Comparison of ENCODE assay signal across 19 mouse cellular contexts in the genomic region with DNA sequence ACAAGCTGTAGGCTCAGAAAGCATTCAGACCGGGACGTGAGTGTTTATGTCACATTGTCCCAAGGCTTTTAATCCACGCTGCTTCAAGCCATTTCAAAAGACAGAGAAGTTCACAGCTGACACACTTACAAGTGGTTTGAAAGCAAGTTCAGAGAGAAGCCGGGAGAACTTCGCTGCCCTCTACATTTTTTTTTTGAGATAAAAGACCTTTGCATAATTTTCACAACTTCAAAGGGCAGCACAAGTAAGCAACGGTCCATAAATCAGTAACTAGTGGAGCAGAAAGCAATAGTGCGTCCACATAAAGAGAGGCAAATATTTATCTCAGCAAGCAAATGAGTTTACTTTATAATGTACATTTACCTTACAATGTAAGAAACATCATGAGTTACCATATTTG. TPM values are rescaled to one million over a fixed set of nuclear protein-coding genes. Genes with fewer than 3 reads are reported as not detected.
DNase-seq lines count a peak whose midpoint lies in the region; ATAC-seq lines count a peak whose summit lies in the region.
"Had no signal": no experiment of that assay in that cellular context is flagged by ENCODE, and none has a peak within 500 bp of the region (broad histone marks: within the 10 kb centered on the region; RNA-seq: fewer than 3 reads in every experiment).

No protein-coding gene starts in this region.

- H3K27ac ChIP-seq in heart, embryonic 14.5 days (replicated peaks in 1 of 2; ENCODE audit: control insufficient read depth in 1 of 2, insufficient read depth in 1 of 2, low read depth in 2 of 2, low read length in 2 of 2): peak overlapping the region; percentile 67 to 74
- H3K27ac ChIP-seq in limb, embryonic 15.5 days: 0 out of 2 replicates have a peak overlapping the region, but pooled peaks have one; percentile 22
- H3K27ac ChIP-seq in limb, embryonic 10.5 days: no peak overlapping the region
- peak overlapping the region; percentile 61; the same call in 1 of the 2 replicates for H3K27ac ChIP-seq in intestine, embryonic 15.5 days
- 0 out of 2 replicates have a peak overlapping the region, but pooled peaks have one; percentile 9 for H3K27ac ChIP-seq in liver, embryonic 15.5 days (replicated peaks)
- H3K27ac ChIP-seq: embryonic facial prominence, embryonic 12.5 days; gastrocnemius, adult 2 months; layer of hippocampus, adult 2 months had no signal

- no peaks in the 10 kb centered on the region for H3K27me3 ChIP-seq in heart, embryonic 14.5 days (ENCODE audit: control insufficient read depth, insufficient read depth, low read length)
- H3K27me3 ChIP-seq in limb, embryonic 15.5 days: no peaks in the 10 kb centered on the region
- H3K27me3 ChIP-seq in limb, embryonic 10.5 days (ENCODE audit: low read depth, poor library complexity, severe bottlenecking): no peaks in the 10 kb centered on the region
- no peaks in the 10 kb centered on the region for H3K27me3 ChIP-seq in intestine, embryonic 15.5 days (replicated peaks)
- no peaks in the 10 kb centered on the region for H3K27me3 ChIP-seq in liver, embryonic 15.5 days
- H3K27me3 ChIP-seq: embryonic facial prominence, embryonic 12.5 days; hindbrain, embryonic 12.5 days had no signal

- no peaks in the 10 kb centered on the region for H3K9me3 ChIP-seq in heart, embryonic 14.5 days (ENCODE audit: control insufficient read depth, low read length)
- H3K9me3 ChIP-seq in limb, embryonic 15.5 days: no peaks in the 10 kb centered on the region
- no peaks in the 10 kb centered on the region for H3K9me3 ChIP-seq in limb, embryonic 10.5 days (replicated peaks)
- no peaks in the 10 kb centered on the region for H3K9me3 ChIP-seq in intestine, embryonic 15.5 days
- no peaks in the 10 kb centered on the region for H3K9me3 ChIP-seq in liver, embryonic 15.5 days (replicated peaks)
- H3K9me3 ChIP-seq: embryonic facial prominence, embryonic 12.5 days; hindbrain, embryonic 12.5 days had no signal

- H3K9ac ChIP-seq in heart, embryonic 14.5 days (ENCODE audit: low read length): peak overlapping the region; percentile 36; the same call in 1 of the 2 replicates
- no peak overlapping the region for H3K9ac ChIP-seq in limb, embryonic 15.5 days
- no peak overlapping the region for H3K9ac ChIP-seq in intestine, embryonic 15.5 days
- no peak overlapping the region for H3K9ac ChIP-seq in liver, embryonic 15.5 days
- H3K9ac ChIP-seq: embryonic facial prominence, embryonic 12.5 days; forebrain, postnatal 0 days; hindbrain, embryonic 12.5 days had no signal

- no peak for DNase-seq in heart, adult 8-10 months (ENCODE audit: low spot score)
- DNase-seq in limb, embryonic 10.5 days (ENCODE audit: low spot score): no peak
- no peak for DNase-seq in adrenal gland, postnatal 25 days
- DNase-seq: adrenal gland, postnatal 14 days; cerebellum, adult 2 months; forebrain, postnatal 0 days; gastrocnemius, adult 2 months; left cerebral cortex, postnatal 4 days; lung, postnatal 14 days; right cerebral cortex, adult 18-20 months; thymus, adult 2 months had no signal

- WGBS in heart, embryonic 14.5 days: 38% methylated on average over 7 of the region's 7 CpGs
- 31% methylated on average over 7 of the region's 7 CpGs for WGBS in limb, embryonic 15.5 days
- 18% methylated on average over 7 of the region's 7 CpGs for WGBS in limb, embryonic 10.5 days
- 16% methylated on average over 7 of the region's 7 CpGs for WGBS in intestine, embryonic 15.5 days
- WGBS in liver, embryonic 15.5 days (ENCODE audit: insufficient replicate concordance): 51% methylated on average over 7 of the region's 7 CpGs

- ATAC-seq in heart, embryonic 14.5 days (ENCODE audit: insufficient number of reproducible peaks, insufficient read depth, low FRiP score, low read depth): no peak
- ATAC-seq in limb, embryonic 15.5 days (ENCODE audit: insufficient number of reproducible peaks, low FRiP score, low TSS enrichment, low read depth): no peak
- ATAC-seq in intestine, embryonic 15.5 days: peak; percentile 32; the same call in 1 of the 2 replicates
- ATAC-seq in liver, embryonic 15.5 days (ENCODE audit: insufficient read depth): no peak
- ATAC-seq: forebrain, postnatal 0 days; inflammation-experienced regulatory T-cells, adult 6 months had no signal

- H3K36me3 ChIP-seq in heart, embryonic 14.5 days (ENCODE audit: control insufficient read depth, insufficient read depth, low read length): no peaks in the 10 kb centered on the region
- H3K36me3 ChIP-seq in limb, embryonic 15.5 days: no peaks in the 10 kb centered on the region
- H3K36me3 ChIP-seq in limb, embryonic 10.5 days: no peaks in the 10 kb centered on the region
- H3K36me3 ChIP-seq in intestine, embryonic 15.5 days: no peaks in the 10 kb centered on the region
- H3K36me3 ChIP-seq in liver, embryonic 15.5 days (replicated peaks): no peaks in the 10 kb centered on the region
- H3K36me3 ChIP-seq: embryonic facial prominence, embryonic 12.5 days; hindbrain, embryonic 12.5 days had no signal

- peaks cover 20 to 50% of the 10 kb centered on the region in 2 experiments for H3K4me1 ChIP-seq in heart, embryonic 14.5 days (ENCODE audit: control insufficient read depth in 2 of 2, insufficient read depth in 2 of 2, low read length in 2 of 2)
- peaks cover 7% of the 10 kb centered on the region for H3K4me1 ChIP-seq in limb, embryonic 15.5 days
- peaks cover 30% of the 10 kb centered on the region for H3K4me1 ChIP-seq in limb, embryonic 10.5 days
- H3K4me1 ChIP-seq in intestine, embryonic 15.5 days (replicated peaks): peaks cover 13% of the 10 kb centered on the region; the same call in 1 of the 2 replicates
- H3K4me1 ChIP-seq in liver, embryonic 15.5 days (replicated peaks): no peaks in the 10 kb centered on the region; the same call in 1 of the 2 replicates

- no peak overlapping the region for H3K4me3 ChIP-seq in heart, embryonic 14.5 days (ENCODE audit: control insufficient read depth in 1 of 2, insufficient read depth in 1 of 2, low read depth in 1 of 2, low read length in 2 of 2)
- H3K4me3 ChIP-seq in limb, embryonic 15.5 days: no peak overlapping the region
- H3K4me3 ChIP-seq in limb, embryonic 10.5 days: no peak overlapping the region
- H3K4me3 ChIP-seq in intestine, embryonic 15.5 days (replicated peaks): no peak overlapping the region
- H3K4me3 ChIP-seq in liver, embryonic 15.5 days (replicated peaks): no peak overlapping the region
- H3K4me3 ChIP-seq: embryonic facial prominence, embryonic 12.5 days; gastrocnemius, adult 2 months; hindbrain, embryonic 12.5 days; layer of hippocampus, adult 2 months had no signal

- H3K4me2 ChIP-seq in heart, embryonic 14.5 days (ENCODE audit: low read length): peak overlapping the region; percentile 36; the same call in 1 of the 2 replicates
- H3K4me2 ChIP-seq in limb, embryonic 15.5 days: no peak overlapping the region
- 0 out of 2 replicates have a peak overlapping the region, but pooled peaks have one; percentile 20 for H3K4me2 ChIP-seq in intestine, embryonic 15.5 days (replicated peaks)
- H3K4me2 ChIP-seq in liver, embryonic 15.5 days: peak overlapping the region; percentile 10; the same call in 1 of the 2 replicates
- H3K4me2 ChIP-seq: embryonic facial prominence, embryonic 12.5 days; hindbrain, embryonic 12.5 days had no signal

RNA-seq across cellular contexts. Expression of gene Magi1, which starts 52.4 kb away (rescaled TPM):
- polyA plus RNA-seq in heart, embryonic 14.5 days (2014; fragmentation: Nextera tagmentation; extraction: Ambion mirVana): 7.6 and 7.9 TPM in 2 replicates
- 10 to 100 TPM; 11.3 to 16.5 (median 15.2) TPM for total RNA-seq in heart, adult 8-10 months (2022)
- polyA plus RNA-seq in limb, embryonic 15.5 days (2015; fragmentation: Nextera tagmentation; extraction: Ambion mirVana): 7.1 and 8.3 TPM in 2 replicates
- polyA plus RNA-seq in limb, embryonic 10.5 days (2016; fragmentation: Nextera tagmentation; extraction: Ambion mirVana): 10.4 and 16.7 TPM in 2 replicates
- 10.1 and 10.2 TPM in 2 replicates for polyA plus RNA-seq in intestine, embryonic 15.5 days (2015; fragmentation: Nextera tagmentation; extraction: Ambion mirVana)
- polyA plus RNA-seq in liver, embryonic 15.5 days (2015; fragmentation: Nextera tagmentation; extraction: Ambion mirVana): 1.1 TPM in 2 replicates
- 13.0 and 19.2 TPM in 2 replicates for total RNA-seq in adrenal gland, postnatal 25 days (2021)
